Mouse (Mus musculus) CH12.LX (cell line): Measurements from ENCODE around the gene Dtnb. TPM values are rescaled to one million over a fixed set of nuclear protein-coding genes. Genes with fewer than 3 reads are reported as not detected.

Experiments
- DNase-seq: peaks from one replicate; pipeline ENCODE4 v3.0.0-alpha.2; 2013; ENCODE audit errors: extremely low read depth
- H3K27ac ChIP-seq: 2 replicates; pipeline ENCODE4 v1.5.1; 2012; ENCODE audit warnings: low read depth, mild to moderate bottlenecking, control low read depth, moderate library complexity; ENCODE audit not compliant: insufficient read depth
- H3K27me3 ChIP-seq: replicated peaks from 2 replicates; pipeline ENCODE3; 2012; ENCODE audit warnings: inconsistent platforms
- H3K36me3 ChIP-seq, 2 experiments: replicated peaks in 1 of 2; 2 replicates each; pipeline versions ENCODE3 to v1.6.1; 2012; ENCODE audit warnings: inconsistent platforms in 1 of 2, low read length in 1 of 2, mild to moderate bottlenecking in 1 of 2, mixed read lengths in 1 of 2, moderate library complexity in 1 of 2; ENCODE audit not compliant: control insufficient read depth in 1 of 2, insufficient read depth in 1 of 2
- H3K4me1 ChIP-seq, 2 experiments: 2 replicates each; pipeline ENCODE4 v1.6.1; 2012; ENCODE audit warnings: inconsistent platforms in 1 of 2, moderate library complexity in 1 of 2; ENCODE audit not compliant: insufficient read depth in 2 of 2, control insufficient read depth in 1 of 2
- H3K4me2 ChIP-seq: 2 replicates; pipeline ENCODE4 v1.6.1; 2012; ENCODE audit warnings: low read depth, mild to moderate bottlenecking, control low read depth; ENCODE audit not compliant: poor library complexity, insufficient read depth, severe bottlenecking
- H3K4me3 ChIP-seq, 3 experiments: fragments of 150-350 bp in 1 of 3; sonication (generic) in 1 of 3; replicated peaks in 1 of 3; 2 replicates each; pipeline versions ENCODE3 to v1.5.1; 2011 to 2012; ENCODE audit warnings: low read depth in 2 of 3, low read length in 2 of 3, mild to moderate bottlenecking in 2 of 3, moderate library complexity in 2 of 3, control low read depth in 1 of 3, improper control_type of control experiment in 1 of 3, inconsistent platforms in 1 of 3, mixed read lengths in 1 of 3; ENCODE audit not compliant: poor library complexity in 1 of 3
- H3K79me2 ChIP-seq: replicated peaks from 2 replicates; pipeline ENCODE4 v1.6.1; 2012; ENCODE audit warnings: mild to moderate bottlenecking, moderate library complexity; ENCODE audit not compliant: control insufficient read depth, poor library complexity, insufficient read depth, severe bottlenecking; ENCODE audit errors: extremely low read depth
- H3K9ac ChIP-seq: 2 replicates; pipeline ENCODE4 v1.6.1; 2012; ENCODE audit warnings: low read depth, mild to moderate bottlenecking, control low read depth, moderate library complexity; ENCODE audit not compliant: insufficient read depth
- H3K9me3 ChIP-seq: replicated peaks from 2 replicates; pipeline ENCODE3; 2012; ENCODE audit warnings: low read length, inconsistent platforms, mixed read lengths
- CHD1 ChIP-seq: IDR thresholded peaks from 2 replicates; pipeline ENCODE4 v1.6.1; 2012; ENCODE audit warnings: low read depth, low read length, improper control_type of control experiment, inconsistent platforms
- CHD2 ChIP-seq: IDR thresholded peaks from 2 replicates; pipeline ENCODE4 v1.6.1; 2011; ENCODE audit warnings: low read length, improper control_type of control experiment
- ELF1 ChIP-seq: IDR thresholded peaks from 2 replicates; pipeline ENCODE4 v1.6.1; 2014; ENCODE audit warnings: low read depth, mild to moderate bottlenecking, inconsistent platforms, low read length, improper control_type of control experiment
- EP300 ChIP-seq: IDR thresholded peaks from 2 replicates; pipeline ENCODE4 v1.6.1; 2011; ENCODE audit warnings: low read length, improper control_type of control experiment
- ETS1 ChIP-seq: conservative IDR thresholded peaks from 2 replicates; pipeline ENCODE4 v1.6.1; 2012; ENCODE audit warnings: low read depth, mild to moderate bottlenecking, inconsistent platforms, low read length, improper control_type of control experiment, moderate library complexity
- GABPA ChIP-seq: IDR thresholded peaks from 2 replicates; pipeline ENCODE4 v1.6.1; 2012; ENCODE audit warnings: low read depth, low read length, improper control_type of control experiment, inconsistent platforms; ENCODE audit not compliant: insufficient replicate concordance
- HCFC1 ChIP-seq: IDR thresholded peaks from 2 replicates; pipeline ENCODE4 v1.6.1; 2012; ENCODE audit warnings: low read depth, mild to moderate bottlenecking, inconsistent platforms, low read length, improper control_type of control experiment
- IRF4 ChIP-seq: IDR thresholded peaks from 2 replicates; pipeline ENCODE4 v1.6.1; 2014; ENCODE audit warnings: low read depth, mild to moderate bottlenecking, inconsistent platforms, low read length, improper control_type of control experiment
- JUND ChIP-seq: conservative IDR thresholded peaks from 2 replicates; pipeline ENCODE4 v1.6.1; 2011; ENCODE audit warnings: low read depth, low read length, improper control_type of control experiment
- MAZ ChIP-seq: IDR thresholded peaks from 2 replicates; pipeline ENCODE4 v1.6.1; 2012; ENCODE audit warnings: low read depth, mild to moderate bottlenecking, inconsistent platforms, low read length, improper control_type of control experiment, moderate library complexity
- MEF2A ChIP-seq: IDR thresholded peaks from 2 replicates; pipeline ENCODE4 v1.6.1; 2014; ENCODE audit warnings: low read depth, mild to moderate bottlenecking, inconsistent platforms, low read length, improper control_type of control experiment, borderline replicate concordance
- NELFE ChIP-seq: IDR thresholded peaks from 2 replicates; pipeline ENCODE4 v1.6.1; 2011; ENCODE audit warnings: low read depth, low read length, improper control_type of control experiment
- NRF1 ChIP-seq: IDR thresholded peaks from 2 replicates; pipeline ENCODE4 v1.6.1; 2014; ENCODE audit warnings: low read depth, mild to moderate bottlenecking, inconsistent platforms, low read length, improper control_type of control experiment, moderate library complexity
- POLR2A ChIP-seq: IDR thresholded peaks from 2 replicates; pipeline ENCODE4 v1.6.1; 2011; ENCODE audit warnings: low read depth, mild to moderate bottlenecking, improper control_type of control experiment, low read length
- POLR2AphosphoS2 ChIP-seq: IDR thresholded peaks from 2 replicates; pipeline ENCODE4 v1.6.1; 2011; ENCODE audit warnings: low read depth, low read length, improper control_type of control experiment
- RAD21 ChIP-seq: IDR thresholded peaks from 2 replicates; pipeline ENCODE4 v1.6.1; 2011; ENCODE audit warnings: low read depth, mild to moderate bottlenecking, low read length, improper control_type of control experiment, moderate library complexity
- SMC3 ChIP-seq: IDR thresholded peaks from 2 replicates; pipeline ENCODE4 v1.6.1; 2011; ENCODE audit warnings: low read depth, low read length, improper control_type of control experiment
- TBP ChIP-seq: conservative IDR thresholded peaks from 2 replicates; pipeline ENCODE4 v1.6.1; 2011; ENCODE audit warnings: low read depth, low read length, improper control_type of control experiment
- TCF12 ChIP-seq: IDR thresholded peaks from 2 replicates; pipeline ENCODE4 v1.6.1; 2014; ENCODE audit warnings: low read depth, mild to moderate bottlenecking, inconsistent platforms, low read length, improper control_type of control experiment
- UBTF ChIP-seq: IDR thresholded peaks from 2 replicates; pipeline ENCODE4 v1.6.1; 2012; ENCODE audit warnings: low read depth, mild to moderate bottlenecking, inconsistent platforms, low read length, improper control_type of control experiment, moderate library complexity
- USF2 ChIP-seq: conservative IDR thresholded peaks from 2 replicates; pipeline ENCODE4 v1.6.1; 2011; ENCODE audit warnings: low read depth, low read length, improper control_type of control experiment
- ZNF384 ChIP-seq: IDR thresholded peaks from 2 replicates; pipeline ENCODE4 v1.6.1; 2012; ENCODE audit warnings: low read depth, low read length, improper control_type of control experiment, inconsistent platforms
- dilution Hi-C: fragments of 300-500 bp; cut with MboI; formaldehyde crosslinking; loops from 2 replicates; pipeline ENCODE4 v1.14.3; 2020; ENCODE audit warnings: low sequenced_read_pairs; ENCODE audit not compliant: extremely low pct_unique_long_range_greater_than_20kb, extremely low pct_ligation_motif_present
- in situ Hi-C: fragments of 300-500 bp; cut with MboI; formaldehyde crosslinking; loops from 3 replicates; pipeline ENCODE4 v1.14.3; 2019; ENCODE audit warnings: low sequenced_read_pairs, low pct_ligation_motif_present, low pct_unique_long_range_greater_than_20kb, mixed read lengths
- polyA plus RNA-seq: library from polyadenylated mRNA; unstranded; fragments of >175 nt; gene quantifications from 2 replicates; pipeline ENCODE4 v1.2.1, GENCODE M21; 2012; ENCODE audit warnings: low read depth; ENCODE audit not compliant: insufficient read length
- total RNA-seq, 2 experiments: library from RNA; depleted of rRNA; stranded (reverse); fragments of 300-350 nt in 1 of 2; fragments of >200 nt in 1 of 2; gene quantifications; 2 replicates each; pipeline ENCODE4 v1.2.3; 2012 to 2014

Gene Dtnb
- total and polyA plus RNA-seq, 3 experiments: 8.1 to 26.0 (median 17.4) TPM

GRCm38 (mm10) chr12:3570711-3571400 is 1.3 kb upstream of the Dtnb start:
- Histone ChIP-seq H3K4me1 (peaks cover 3 to 21% of the 10 kb centered on the region in 2 experiments; a peak in 2 of 4 replicates), H3K9me3 (no peaks in the 10 kb centered on the region), H3K36me3 (peaks cover 0 to 1% of the 10 kb centered on the region in 2 experiments), H3K4me2 (peak overlapping the region; percentile 59; the same call in 1 of the 2 replicates), H3K27me3 (no peaks in the 10 kb centered on the region), H3K79me2 (no peaks in the 10 kb centered on the region), H3K27ac (no peak overlapping the region), H3K9ac (no peak overlapping the region), H3K4me3 (no peak overlapping the region)
- in situ Hi-C loops (loop anchor here (25.0 kb wide), 1 partner anchor 1341 kb away; the partner anchor contains the start of genes Atad2b and Ubxn2a), dilution Hi-C loops (no loop called here)
- TF ChIP-seq POLR2AphosphoS2 (no peak), USF2 (no peak), EP300 (no peak), RAD21 (no peak), CHD2 (no peak), GABPA (no peak), IRF4 (no peak), JUND (no peak), TBP (no peak), HCFC1 (no peak), TCF12 (no peak), ETS1 (no peak), CHD1 (no peak), SMC3 (no peak), ZNF384 (no peak), POLR2A (no peak)
- DNase-seq: no peak

GRCm38 (mm10) chr12:3572581-3573397 is 608 bp downstream of the Dtnb start:
- peak overlapping the region; percentile 83 for H3K9ac ChIP-seq
- no peaks in the 10 kb centered on the region for H3K9me3 ChIP-seq
- peak; percentile 36 for DNase-seq
- H3K79me2 ChIP-seq: no peaks in the 10 kb centered on the region
- dilution Hi-C loops (no loop called here), in situ Hi-C loops (loop anchor here (25.0 kb wide), 1 partner anchor 1340 kb away; the partner anchor contains the start of genes Atad2b and Ubxn2a)
- no peak overlapping the region for H3K27ac ChIP-seq
- TF ChIP-seq NELFE: no peak
- 0 out of 2 replicates have a peak, but pooled peaks have one; percentile 66 for TF ChIP-seq UBTF
- TF ChIP-seq MEF2A: 0 out of 2 replicates have a peak, but pooled peaks have one; percentile 4
- no peak for TF ChIP-seq MAZ
- no peak for TF ChIP-seq ELF1
- TF ChIP-seq TBP: no peak
- TF ChIP-seq NRF1: peak; percentile 37; the same call in 1 of the 2 replicates
- no peak for TF ChIP-seq POLR2A
- peak overlapping the region; percentile 58 to 88 (median 86) for H3K4me3 ChIP-seq
- no peaks in the 10 kb centered on the region for H3K27me3 ChIP-seq
- peaks cover 0 to 3% of the 10 kb centered on the region in 2 experiments for H3K36me3 ChIP-seq
- H3K4me1 ChIP-seq: peaks cover 3 to 21% of the 10 kb centered on the region in 2 experiments; a peak in 2 of 4 replicates
- H3K4me2 ChIP-seq: peak overlapping the region; percentile 81
